Mouse (Mus musculus): ENCODE results near the gene Metap1. TPM values are rescaled to one million over a fixed set of nuclear protein-coding genes. Genes with fewer than 3 reads are reported as not detected.

Gene Metap1
- polyA plus RNA-seq, 1 experiment from 2014 or later: 49.7 TPM

DNA sequence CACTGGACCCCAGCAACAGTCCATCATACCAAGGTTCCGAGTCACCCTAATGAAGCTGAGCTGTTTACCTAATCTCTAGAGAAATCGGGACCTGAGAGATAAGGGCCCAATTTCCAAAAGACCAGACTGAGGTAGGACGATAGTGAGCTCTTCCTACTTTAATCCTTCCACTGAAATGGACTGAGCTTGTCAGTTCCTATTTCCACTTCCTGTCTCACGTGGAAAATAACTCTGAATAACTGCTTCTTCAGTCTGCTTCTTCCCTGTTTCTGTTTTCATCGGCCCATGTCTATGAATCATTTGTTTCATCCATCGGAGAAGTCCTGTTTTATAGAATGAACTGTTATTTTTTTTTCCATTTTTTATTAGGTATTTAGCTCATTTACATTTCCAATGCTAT lies 29.9 kb upstream of the Metap1 start:
- no peak overlapping the region for H3K27ac ChIP-seq
- no peak for DNase-seq (ENCODE audit: low spot score)
- H3K9me3 ChIP-seq (replicated peaks): no peaks in the 10 kb centered on the region
- no peak overlapping the region for H3K4me3 ChIP-seq
- H3K27me3 ChIP-seq (ENCODE audit: low read depth, poor library complexity, severe bottlenecking): no peaks in the 10 kb centered on the region
- no peaks in the 10 kb centered on the region for H3K36me3 ChIP-seq
- no peaks in the 10 kb centered on the region for H3K4me1 ChIP-seq
- WGBS: 86% methylated on average over 6 of the region's 6 CpGs

DNA sequence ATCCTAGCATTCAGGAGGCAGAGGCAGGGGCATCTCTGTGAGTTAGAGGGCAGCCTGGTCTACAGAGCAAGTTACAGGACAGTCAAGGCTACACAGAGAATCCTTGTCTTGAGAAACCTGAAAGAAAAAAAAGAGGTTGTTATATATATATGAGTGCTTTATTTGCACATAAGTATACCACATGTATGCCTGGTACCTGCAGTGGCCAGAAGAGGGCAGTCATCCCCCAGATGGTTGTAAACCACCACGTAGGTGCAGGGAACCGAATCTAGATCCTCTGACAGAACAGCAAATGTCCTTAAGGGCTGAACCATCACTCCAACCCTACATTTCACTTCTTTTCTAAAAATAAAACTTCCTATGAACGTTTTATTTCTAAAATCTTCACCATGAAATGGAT lies 28.6 kb upstream of the Metap1 start:
- H3K36me3 ChIP-seq: no peaks in the 10 kb centered on the region
- 67% methylated on average over 3 of the region's 3 CpGs for WGBS
- no peak for DNase-seq (ENCODE audit: low spot score)
- no peaks in the 10 kb centered on the region for H3K9me3 ChIP-seq (replicated peaks)
- H3K4me1 ChIP-seq: peaks cover 8% of the 10 kb centered on the region
- H3K27me3 ChIP-seq (ENCODE audit: low read depth, poor library complexity, severe bottlenecking): no peaks in the 10 kb centered on the region
- no peak overlapping the region for H3K4me3 ChIP-seq
- H3K27ac ChIP-seq: no peak overlapping the region

DNA sequence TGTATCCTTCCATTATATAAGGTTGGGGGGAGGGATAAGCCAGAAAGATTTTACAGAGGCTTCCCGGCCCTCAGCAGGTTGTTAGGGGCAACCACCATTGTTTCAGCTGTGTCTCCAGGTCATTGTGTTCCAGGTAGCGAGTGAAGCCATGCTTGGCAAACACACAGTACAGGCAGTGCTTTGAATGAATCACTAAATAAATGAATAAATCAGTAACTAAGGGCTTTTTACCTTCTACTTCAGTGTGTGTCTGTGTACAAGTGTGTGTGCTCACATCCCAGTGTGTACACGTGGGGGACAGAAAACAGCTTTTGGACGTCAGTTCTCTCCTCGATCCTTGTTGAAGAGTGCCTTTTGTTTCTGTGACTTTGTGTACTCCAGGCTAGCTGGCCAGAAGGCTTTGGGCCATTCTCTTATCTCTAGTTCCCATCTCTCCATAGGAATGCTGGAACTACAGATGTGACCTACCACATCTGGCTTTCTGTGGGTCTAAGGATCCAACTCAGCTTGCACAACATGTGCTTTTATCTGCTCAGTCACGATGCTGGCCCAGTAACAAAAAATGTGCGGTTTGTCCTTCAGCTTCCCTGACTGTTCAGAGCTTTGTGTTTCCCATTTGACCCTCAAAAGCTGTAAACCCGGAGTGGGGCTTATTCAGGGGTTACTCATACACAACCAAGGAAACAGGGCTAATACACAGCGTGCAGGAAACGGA lies 26.5 kb upstream of the Metap1 start:
- DNase-seq (ENCODE audit: low spot score): no peak
- H3K9me3 ChIP-seq (replicated peaks): no peaks in the 10 kb centered on the region
- no peak overlapping the region for H3K27ac ChIP-seq
- H3K27me3 ChIP-seq (ENCODE audit: low read depth, poor library complexity, severe bottlenecking): no peaks in the 10 kb centered on the region
- no peak overlapping the region for H3K4me3 ChIP-seq
- H3K36me3 ChIP-seq: no peaks in the 10 kb centered on the region
- H3K4me1 ChIP-seq: peaks cover 8% of the 10 kb centered on the region
- WGBS: 78% methylated on average over 10 of the region's 10 CpGs

DNA sequence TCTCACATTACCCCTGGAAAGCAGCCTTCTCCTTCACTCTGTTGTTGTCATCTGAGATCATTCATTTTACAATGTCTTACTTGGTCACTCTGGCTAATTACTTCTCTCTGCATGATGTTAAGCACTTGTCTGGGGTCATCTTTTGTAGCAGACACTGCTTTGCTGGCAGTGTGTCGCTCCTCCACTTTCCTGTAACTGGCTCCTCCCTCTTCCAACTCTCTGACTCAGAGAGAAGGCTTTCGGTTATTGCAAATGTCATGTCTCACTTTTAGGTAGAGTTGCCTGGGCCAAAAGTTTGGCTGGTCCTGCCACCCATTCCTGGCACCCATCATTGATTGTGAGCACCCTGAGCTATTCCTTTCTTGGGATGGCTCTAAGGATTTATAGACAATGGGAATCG lies 25.4 kb upstream of the Metap1 start:
- H3K36me3 ChIP-seq: no peaks in the 10 kb centered on the region
- no peaks in the 10 kb centered on the region for H3K27me3 ChIP-seq (ENCODE audit: low read depth, poor library complexity, severe bottlenecking)
- H3K4me1 ChIP-seq: peaks cover 8% of the 10 kb centered on the region
- H3K4me3 ChIP-seq: no peak overlapping the region
- H3K27ac ChIP-seq: no peak overlapping the region
- no peak for DNase-seq (ENCODE audit: low spot score)
- 70% methylated on average over 3 of the region's 3 CpGs for WGBS
- no peaks in the 10 kb centered on the region for H3K9me3 ChIP-seq (replicated peaks)

DNA sequence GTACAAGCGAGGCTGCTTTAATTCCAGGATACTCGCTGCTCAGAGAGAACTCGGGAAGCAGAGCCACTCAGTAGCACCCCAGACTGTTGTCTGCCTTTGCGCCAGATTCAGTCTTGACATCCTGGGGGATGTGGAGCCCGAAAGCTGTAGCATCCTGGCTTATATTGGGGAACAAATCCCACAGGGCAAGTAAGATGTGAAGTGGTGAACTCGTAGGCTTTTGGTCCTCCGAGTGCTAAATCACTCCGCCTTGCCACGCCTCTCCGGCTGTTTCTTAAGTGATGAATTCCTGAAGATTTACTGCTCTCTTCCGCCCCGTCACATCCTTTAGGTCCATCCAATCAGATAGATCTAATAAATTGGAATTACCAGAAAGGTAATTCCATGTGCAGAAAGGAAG lies 23.9 kb upstream of the Metap1 start:
- Histone ChIP-seq H3K4me3 (no peak overlapping the region), H3K9me3 (replicated peaks) (no peaks in the 10 kb centered on the region), H3K27ac (no peak overlapping the region), H3K27me3 (ENCODE audit: low read depth, poor library complexity, severe bottlenecking) (no peaks in the 10 kb centered on the region), H3K4me1 (peaks cover 8% of the 10 kb centered on the region), H3K36me3 (no peaks in the 10 kb centered on the region)
- WGBS: 57% methylated on average over 12 of the region's 12 CpGs
- DNase-seq (ENCODE audit: low spot score): peak; percentile 29

DNA sequence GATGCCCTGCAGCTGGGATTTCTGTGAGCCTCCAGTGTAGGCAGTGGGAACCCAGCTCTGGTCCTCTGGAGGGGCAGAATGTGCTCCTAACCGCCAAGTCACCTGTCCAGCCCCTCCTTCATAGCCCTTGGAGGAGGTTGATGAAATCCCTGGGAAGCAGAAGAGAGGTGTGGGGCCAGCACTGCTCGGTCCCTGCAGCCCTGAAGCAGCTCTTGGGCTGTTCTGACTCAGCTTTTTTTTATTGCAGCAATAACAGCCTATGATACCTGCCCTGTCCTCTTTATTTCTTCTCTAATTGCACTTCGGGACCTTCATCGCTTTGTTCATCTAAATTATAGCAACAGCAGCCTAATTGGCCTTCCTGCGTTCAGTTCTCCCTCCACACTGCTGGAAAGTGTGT lies 21.2 kb upstream of the Metap1 start:
- no peak overlapping the region for H3K4me3 ChIP-seq
- 56% methylated on average over 5 of the region's 5 CpGs for WGBS
- H3K27ac ChIP-seq: no peak overlapping the region
- no peaks in the 10 kb centered on the region for H3K36me3 ChIP-seq
- peaks cover 8% of the 10 kb centered on the region for H3K4me1 ChIP-seq
- no peaks in the 10 kb centered on the region for H3K9me3 ChIP-seq (replicated peaks)
- peak; percentile 21 for DNase-seq (ENCODE audit: low spot score)
- H3K27me3 ChIP-seq (ENCODE audit: low read depth, poor library complexity, severe bottlenecking): no peaks in the 10 kb centered on the region

DNA sequence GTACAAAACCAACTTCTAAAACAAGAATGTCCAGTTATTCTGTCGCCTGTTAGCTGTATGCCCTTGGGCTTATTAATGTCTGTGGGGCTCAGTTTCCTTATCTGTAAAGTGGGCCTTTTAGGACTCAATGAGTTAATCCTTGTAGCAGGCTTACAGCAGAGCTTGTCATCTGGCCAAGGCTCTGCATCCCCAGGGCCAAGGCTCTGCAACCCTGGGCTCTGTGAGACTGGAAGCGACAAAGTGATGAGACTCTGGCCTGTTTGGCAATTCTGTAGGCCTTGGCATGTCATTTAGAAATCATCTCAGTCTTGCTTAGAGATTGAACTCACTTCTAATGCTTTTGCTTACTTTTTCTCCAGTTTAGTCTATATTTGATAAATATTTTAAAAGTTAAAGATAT lies 20.3 kb upstream of the Metap1 start:
- Histone ChIP-seq H3K9me3 (replicated peaks) (no peaks in the 10 kb centered on the region), H3K36me3 (no peaks in the 10 kb centered on the region), H3K27ac (no peak overlapping the region), H3K27me3 (ENCODE audit: low read depth, poor library complexity, severe bottlenecking) (no peaks in the 10 kb centered on the region), H3K4me1 (peaks cover 8% of the 10 kb centered on the region), H3K4me3 (no peak overlapping the region)
- WGBS: 90% methylated on average over 2 of the region's 2 CpGs
- DNase-seq (ENCODE audit: low spot score): peak; percentile 18

DNA sequence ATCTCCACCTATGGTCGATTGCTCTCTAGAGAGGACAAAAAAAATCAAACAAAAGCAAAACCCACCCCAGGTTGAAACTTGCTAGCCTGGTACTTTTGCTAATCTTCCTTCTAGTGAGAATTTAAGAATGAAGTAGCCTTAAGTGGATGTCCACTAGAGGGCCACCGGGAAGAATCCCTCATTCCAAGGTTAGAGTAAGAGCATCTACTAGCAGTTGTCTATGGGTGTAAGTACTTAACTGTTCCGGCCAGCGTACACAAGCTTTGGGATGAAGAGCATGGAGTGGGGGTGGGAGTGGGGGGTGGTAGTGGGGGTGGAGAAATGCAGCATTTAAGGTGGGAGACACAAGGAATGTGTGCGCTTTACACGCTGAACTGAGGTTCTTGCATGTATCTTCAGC lies 17.4 kb upstream of the Metap1 start:
- no peak overlapping the region for H3K4me3 ChIP-seq
- H3K27me3 ChIP-seq (ENCODE audit: low read depth, poor library complexity, severe bottlenecking): no peaks in the 10 kb centered on the region
- no peaks in the 10 kb centered on the region for H3K4me1 ChIP-seq
- H3K9me3 ChIP-seq (replicated peaks): no peaks in the 10 kb centered on the region
- no peaks in the 10 kb centered on the region for H3K36me3 ChIP-seq
- 61% methylated on average over 6 of the region's 6 CpGs for WGBS
- no peak overlapping the region for H3K27ac ChIP-seq
- DNase-seq (ENCODE audit: low spot score): no peak

DNA sequence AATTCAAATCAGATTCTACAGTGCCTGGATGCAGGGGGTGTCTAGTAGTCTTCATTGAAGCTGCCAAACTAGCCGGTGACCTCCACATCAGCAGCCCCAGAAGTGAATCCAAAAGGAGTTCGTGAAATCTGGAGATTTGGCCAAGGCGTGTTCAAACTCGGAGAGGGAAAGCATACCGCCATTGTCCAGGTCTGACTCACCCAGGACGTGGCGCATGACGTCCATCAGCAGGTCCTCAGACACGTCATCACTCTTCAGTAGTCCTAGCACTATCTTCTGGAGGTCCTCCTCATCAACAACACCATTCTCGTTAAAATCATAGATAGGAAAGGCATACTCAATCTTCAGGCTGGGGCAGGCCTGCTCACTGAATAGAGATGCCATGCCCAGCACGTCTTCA lies 14.4 kb upstream of the Metap1 start:
- DNase-seq (ENCODE audit: low spot score): no peak
- H3K27ac ChIP-seq: no peak overlapping the region
- H3K27me3 ChIP-seq (ENCODE audit: low read depth, poor library complexity, severe bottlenecking): no peaks in the 10 kb centered on the region
- WGBS: 89% methylated on average over 11 of the region's 11 CpGs
- H3K9me3 ChIP-seq (replicated peaks): no peaks in the 10 kb centered on the region
- 0 out of 2 replicates have a peak, but pooled peaks cover 4% of the 10 kb centered on the region for H3K4me1 ChIP-seq
- no peak overlapping the region for H3K4me3 ChIP-seq
- H3K36me3 ChIP-seq: no peaks in the 10 kb centered on the region

DNA sequence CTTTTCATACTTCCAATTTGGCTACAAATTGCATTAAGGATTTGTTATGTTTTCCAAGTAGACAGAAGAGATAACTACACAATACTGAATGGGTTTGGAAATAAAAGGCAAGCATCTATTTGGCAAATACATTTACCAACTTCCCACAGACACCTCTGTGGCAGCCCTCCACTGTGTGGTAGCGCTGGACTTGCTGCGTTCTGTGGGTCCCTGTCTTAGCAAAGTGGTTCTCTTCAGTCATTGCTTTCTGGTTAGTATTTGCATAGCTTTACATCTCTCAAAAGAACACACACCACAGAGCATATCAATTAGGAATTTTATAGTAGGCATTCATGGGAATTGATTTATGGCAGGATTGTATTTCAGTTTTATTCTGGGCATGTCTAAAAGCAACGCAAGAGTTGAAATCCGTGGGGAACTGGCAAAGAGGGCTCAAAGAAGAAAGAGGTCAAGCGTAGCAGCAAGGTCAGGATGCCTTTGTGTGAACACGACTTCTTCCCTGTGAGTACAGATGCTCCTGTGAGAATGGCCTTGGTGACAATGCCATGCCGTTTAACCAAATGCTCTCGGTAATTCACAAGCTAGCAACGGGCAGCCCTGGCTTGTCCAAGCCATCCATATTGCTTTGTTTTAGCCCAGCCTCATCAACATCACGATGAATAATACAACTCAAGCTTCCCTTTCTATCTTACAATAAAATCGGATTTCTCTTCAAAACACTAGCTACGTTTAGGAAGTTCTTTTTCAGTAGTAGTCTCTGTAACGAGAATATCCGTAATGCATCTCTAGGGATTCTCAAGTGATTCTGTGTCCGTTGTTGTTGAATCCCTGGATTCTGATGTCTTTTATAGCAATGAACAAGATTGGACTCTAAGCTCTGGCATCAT lies 10.8 kb upstream of the Metap1 start:
- no peak overlapping the region for H3K4me3 ChIP-seq
- no peak for DNase-seq (ENCODE audit: low spot score)

DNA sequence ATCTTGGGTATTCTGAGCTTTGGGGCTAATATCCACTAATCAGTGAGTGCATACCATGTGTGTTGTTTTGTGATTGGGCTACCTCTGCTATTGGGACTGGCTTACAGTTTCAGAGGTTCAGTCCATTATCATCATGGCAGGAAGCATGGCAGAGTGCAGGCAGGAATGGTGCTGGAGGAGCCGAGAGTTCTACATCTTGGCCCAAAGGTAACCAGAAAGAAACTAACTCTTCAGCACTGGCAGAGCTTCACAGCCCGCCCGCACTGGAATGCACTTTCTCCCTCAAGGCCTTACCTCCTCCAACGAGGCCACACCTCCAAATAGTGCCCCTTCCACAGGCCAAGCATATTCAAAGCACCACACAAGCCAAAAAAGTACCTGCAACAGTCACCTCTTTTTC lies 9.4 kb upstream of the Metap1 start:
- no peak overlapping the region for H3K4me3 ChIP-seq
- no peak overlapping the region for H3K27ac ChIP-seq
- H3K36me3 ChIP-seq: no peaks in the 10 kb centered on the region
- H3K27me3 ChIP-seq (ENCODE audit: low read depth, poor library complexity, severe bottlenecking): no peaks in the 10 kb centered on the region
- 62% methylated on average over 4 of the region's 4 CpGs for WGBS
- H3K9me3 ChIP-seq (replicated peaks): no peaks in the 10 kb centered on the region
- 0 out of 2 replicates have a peak, but pooled peaks cover 4% of the 10 kb centered on the region for H3K4me1 ChIP-seq
- no peak for DNase-seq (ENCODE audit: low spot score)

More for the DNA sequence above, 10.8 kb upstream of the Metap1 start:
- H3K27ac ChIP-seq: no peak overlapping the region
- no peaks in the 10 kb centered on the region for H3K36me3 ChIP-seq
- no peaks in the 10 kb centered on the region for H3K27me3 ChIP-seq (ENCODE audit: low read depth, poor library complexity, severe bottlenecking)
- 75% methylated on average over 15 of the region's 15 CpGs for WGBS
- no peaks in the 10 kb centered on the region for H3K9me3 ChIP-seq (replicated peaks)
- 0 out of 2 replicates have a peak, but pooled peaks cover 4% of the 10 kb centered on the region for H3K4me1 ChIP-seq

DNA sequence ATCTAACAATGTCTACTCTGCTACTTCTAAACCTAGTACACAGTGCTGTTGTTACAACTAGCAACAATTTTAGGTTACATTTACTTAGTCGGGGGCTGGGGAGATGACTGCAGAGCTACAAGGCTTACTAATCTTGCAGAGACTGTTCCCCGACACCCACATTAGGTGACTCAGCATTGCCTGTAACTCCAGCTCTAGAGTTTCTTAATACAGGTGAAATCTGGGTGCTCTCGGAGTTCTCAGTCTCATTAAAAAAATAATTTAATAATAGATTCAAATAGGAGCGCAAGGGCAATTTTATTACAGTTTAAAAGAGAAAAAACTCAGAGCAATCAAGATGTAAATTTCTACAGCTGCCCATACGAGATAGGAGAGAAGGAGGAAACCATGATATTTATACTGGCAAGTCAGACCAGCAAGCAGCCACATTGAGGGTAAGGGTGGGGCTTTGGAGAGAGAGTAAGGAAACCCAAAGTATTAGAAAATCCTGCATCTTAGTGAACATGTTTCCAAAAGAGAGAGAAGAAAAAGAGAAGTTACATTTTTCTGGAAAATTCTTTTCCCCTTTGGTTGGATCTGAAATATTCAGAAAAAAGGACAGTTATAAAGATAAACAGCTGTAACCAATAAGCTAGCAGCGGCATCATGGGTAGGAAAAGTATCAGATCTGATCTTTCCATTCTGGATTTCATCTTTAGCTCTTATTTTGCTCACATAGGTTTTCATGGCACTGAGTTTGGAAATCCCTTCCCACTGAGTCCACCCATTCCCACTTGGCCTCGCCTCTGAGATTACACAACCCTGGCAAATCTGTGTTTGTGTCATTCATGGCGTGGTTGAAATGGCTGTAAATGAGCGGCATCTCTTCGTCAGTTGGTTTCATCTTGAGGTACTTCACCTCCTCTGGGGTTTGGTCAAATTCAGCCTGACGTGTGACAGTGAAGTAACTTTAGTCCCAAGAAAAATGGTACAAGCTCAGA lies 6.1 kb upstream of the Metap1 start:
- Histone ChIP-seq H3K4me3 (no peak overlapping the region), H3K9me3 (replicated peaks) (no peaks in the 10 kb centered on the region), H3K4me1 (0 out of 2 replicates have a peak, but pooled peaks cover 4% of the 10 kb centered on the region), H3K27ac (no peak overlapping the region), H3K36me3 (no peaks in the 10 kb centered on the region), H3K27me3 (ENCODE audit: low read depth, poor library complexity, severe bottlenecking) (no peaks in the 10 kb centered on the region)
- DNase-seq (ENCODE audit: low spot score): no peak
- WGBS: 88% methylated on average over 11 of the region's 11 CpGs
